Mouse (Mus musculus): ENCODE data around the gene Wfdc5.

GRCm38 (mm10) chr2:164128576-164129411 lies 53.7 kb downstream of the Wfdc5 start:
- TF ChIP-seq POLR2A (IDR thresholded peaks at IDR 0.05; ENCODE audit: extremely low read depth, insufficient read depth, low read length), result no peak
- no peak for TF ChIP-seq CTCF (IDR thresholded peaks at IDR 0.05; ENCODE audit: extremely low read depth, insufficient read depth, low read length)
